Mouse (Mus musculus): ENCODE data around the gene Bcl2l11.

DNA sequence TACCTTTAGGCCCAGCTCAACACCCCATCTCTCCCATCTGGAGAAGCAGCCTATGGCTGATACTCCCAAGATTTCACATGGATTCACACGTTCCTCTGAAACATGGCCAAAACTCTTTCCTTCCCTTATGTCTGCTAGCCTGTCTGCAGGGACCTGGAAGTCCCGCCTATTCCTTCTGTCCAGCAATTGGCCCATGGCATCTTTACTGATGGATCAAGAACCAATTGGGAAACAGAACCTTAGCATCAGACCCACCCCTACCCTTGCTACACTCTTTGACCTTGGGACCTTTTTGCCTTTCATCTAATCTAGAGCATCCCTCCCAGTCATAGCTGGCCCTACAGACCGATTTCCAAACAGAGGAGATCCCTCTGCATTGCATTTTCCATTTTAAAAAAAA lies 11.2 kb upstream of the Bcl2l11 start:
- TF ChIP-seq CTCF (IDR thresholded peaks at IDR 0.05) (no peak), POLR2A (IDR thresholded peaks at IDR 0.05; ENCODE audit: insufficient read depth, low read depth, low read length) (no peak)
